Mouse (Mus musculus) small intestine, adult 2 months (tissue): ENCODE data around the gene Rpgrip1l.

Source experiments
- CTCF ChIP-seq: fragments of 200-500 bp; IDR thresholded peaks from 2 replicates; pipeline ENCODE4 v1.5.1; 2012; ENCODE audit warnings: low read depth, mild to moderate bottlenecking, control low read depth, inconsistent platforms, low read length, moderate library complexity, mixed read lengths; ENCODE audit not compliant: insufficient replicate concordance, insufficient read length; ENCODE audit errors: extremely low read depth
- POLR2A ChIP-seq: fragments of 200-500 bp; IDR thresholded peaks from 2 replicates; pipeline ENCODE4 v1.6.1; 2012; ENCODE audit warnings: low read depth, mild to moderate bottlenecking, control low read depth, inconsistent platforms, low read length, moderate library complexity

DNA sequence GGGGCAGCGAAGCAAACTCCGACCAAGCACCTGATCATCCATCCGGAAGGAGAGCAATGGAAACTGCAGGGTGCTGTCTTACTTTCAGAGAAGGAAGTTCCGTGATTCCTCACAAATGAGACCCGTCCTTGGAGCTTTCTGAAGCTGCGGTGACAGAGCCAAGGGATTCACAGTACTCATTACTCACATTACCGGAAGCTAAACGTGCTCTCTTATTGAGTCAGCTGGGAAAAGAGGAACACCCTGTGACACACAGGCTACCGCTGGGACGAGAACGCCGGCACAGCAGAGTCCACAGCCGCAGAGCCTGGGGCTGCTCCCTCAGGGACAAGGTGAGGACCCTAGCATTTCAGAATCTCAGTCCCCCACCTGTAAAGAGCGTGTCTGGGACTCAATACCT, 136.9 kb downstream of the Rpgrip1l start:
- no peak for TF ChIP-seq CTCF
- no peak for TF ChIP-seq POLR2A
